ENCODE assay signal across 18 mouse cellular contexts in genomic region chr11:88448571-88448970, GRCm38 (mm10).
DNase-seq lines count a peak whose midpoint lies in the region; ATAC-seq and TF ChIP-seq lines count a peak whose summit lies in the region.
"Had no signal": no experiment of that assay in that cellular context is flagged by ENCODE, and none has a peak within 500 bp of the region (broad histone marks: within the 10 kb centered on the region; RNA-seq: fewer than 3 reads in every experiment).

No protein-coding gene starts in this region.

- WGBS in heart, embryonic 12.5 days: 28% methylated on average over 3 of the region's 3 CpGs
- 75% methylated on average over 3 of the region's 3 CpGs for WGBS in hindbrain, embryonic 12.5 days
- 77% methylated on average over 3 of the region's 3 CpGs for whole genome bisulfite sequencing in hindbrain, embryonic 16.5 days
- WGBS in midbrain, embryonic 13.5 days: 65% methylated on average over 3 of the region's 3 CpGs
- 80% methylated on average over 3 of the region's 3 CpGs for WGBS in midbrain, embryonic 11.5 days
- WGBS in stomach, postnatal 0 days: 48% methylated on average over 3 of the region's 3 CpGs

- DNase-seq in heart, postnatal 14 days: no peak
- no peak for DNase-seq in midbrain, embryonic 11.5 days (ENCODE audit: low spot score, missing footprints)
- DNase-seq in stomach, postnatal 0 days (ENCODE audit: low spot score): peak; percentile 44
- DNase-seq in left cerebral cortex, adult 9 months (ENCODE audit: low spot score in 2 of 2): no peak
- DNase-seq: cerebellum, adult 2 months; cerebellum, postnatal 36 days; gastrocnemius, postnatal 36 days; kidney, adult 2 months; lung, adult 2 months; right cerebral cortex, postnatal 25 days had no signal

- H3K27me3 ChIP-seq in heart, embryonic 12.5 days (replicated peaks): no peaks in the 10 kb centered on the region
- H3K27me3 ChIP-seq in hindbrain, embryonic 12.5 days: no peaks in the 10 kb centered on the region
- H3K27me3 ChIP-seq in hindbrain, embryonic 16.5 days (replicated peaks; ENCODE audit: control insufficient read depth, insufficient read depth, low read length): no peaks in the 10 kb centered on the region
- H3K27me3 ChIP-seq in midbrain, embryonic 13.5 days: no peaks in the 10 kb centered on the region
- H3K27me3 ChIP-seq in midbrain, embryonic 11.5 days (ENCODE audit: control insufficient read depth, insufficient read depth, low read length): no peaks in the 10 kb centered on the region
- no peaks in the 10 kb centered on the region for H3K27me3 ChIP-seq in stomach, postnatal 0 days (ENCODE audit: control insufficient read depth, insufficient read depth, low read length)
- H3K27me3 ChIP-seq: embryonic facial prominence, embryonic 15.5 days; hindbrain, embryonic 15.5 days; liver, embryonic 12.5 days had no signal

- no peak overlapping the region; the same call in 1 of the 2 replicates for H3K4me2 ChIP-seq in heart, embryonic 12.5 days
- H3K4me2 ChIP-seq in hindbrain, embryonic 12.5 days (replicated peaks): no peak overlapping the region
- no peak overlapping the region for H3K4me2 ChIP-seq in hindbrain, embryonic 16.5 days (ENCODE audit: low read length)
- H3K4me2 ChIP-seq in midbrain, embryonic 13.5 days (replicated peaks): no peak overlapping the region
- H3K4me2 ChIP-seq in midbrain, embryonic 11.5 days: no peak overlapping the region
- no peak overlapping the region for H3K4me2 ChIP-seq in stomach, postnatal 0 days (replicated peaks; ENCODE audit: low read depth)
- H3K4me2 ChIP-seq: embryonic facial prominence, embryonic 15.5 days; hindbrain, embryonic 15.5 days; limb, embryonic 12.5 days; liver, embryonic 12.5 days had no signal

- no peak overlapping the region for H3K4me3 ChIP-seq in heart, embryonic 12.5 days
- no peak overlapping the region for H3K4me3 ChIP-seq in hindbrain, embryonic 12.5 days
- no peak overlapping the region for H3K4me3 ChIP-seq in hindbrain, embryonic 16.5 days (ENCODE audit: low read length)
- H3K4me3 ChIP-seq in midbrain, embryonic 13.5 days (replicated peaks): no peak overlapping the region
- no peak overlapping the region for H3K4me3 ChIP-seq in midbrain, embryonic 11.5 days (ENCODE audit: low read depth, low read length)
- H3K4me3 ChIP-seq in stomach, postnatal 0 days (ENCODE audit: low read depth, low read length): no peak overlapping the region
- H3K4me3 ChIP-seq: embryonic facial prominence, embryonic 15.5 days; hindbrain, embryonic 15.5 days; limb, embryonic 12.5 days; liver, embryonic 12.5 days had no signal

- H3K9ac ChIP-seq in heart, embryonic 12.5 days: no peak overlapping the region
- no peak overlapping the region for H3K9ac ChIP-seq in hindbrain, embryonic 12.5 days
- H3K9ac ChIP-seq in hindbrain, embryonic 16.5 days (ENCODE audit: low read depth, low read length): no peak overlapping the region
- H3K9ac ChIP-seq in midbrain, embryonic 13.5 days (replicated peaks): no peak overlapping the region
- H3K9ac ChIP-seq in midbrain, embryonic 11.5 days (ENCODE audit: low read length): no peak overlapping the region
- H3K9ac ChIP-seq in stomach, postnatal 0 days (ENCODE audit: low read length): no peak overlapping the region
- H3K9ac ChIP-seq: embryonic facial prominence, embryonic 15.5 days; hindbrain, embryonic 15.5 days; limb, embryonic 12.5 days; liver, embryonic 12.5 days had no signal

- H3K27ac ChIP-seq in heart, embryonic 12.5 days (ENCODE audit: poor library complexity, severe bottlenecking): peak overlapping the region; percentile 83
- H3K27ac ChIP-seq in hindbrain, embryonic 12.5 days: peak overlapping the region; percentile 85
- no peak overlapping the region for H3K27ac ChIP-seq in hindbrain, embryonic 16.5 days (ENCODE audit: low read depth, low read length)
- H3K27ac ChIP-seq in midbrain, embryonic 13.5 days: peak overlapping the region; percentile 75; the same call in 1 of the 2 replicates
- no peak overlapping the region; the same call in 1 of the 2 replicates for H3K27ac ChIP-seq in midbrain, embryonic 11.5 days (ENCODE audit: low read depth, low read length)
- H3K27ac ChIP-seq in stomach, postnatal 0 days (replicated peaks): no peak overlapping the region
- H3K27ac ChIP-seq: embryonic facial prominence, embryonic 15.5 days; limb, embryonic 12.5 days; liver, embryonic 12.5 days had no signal

- TF ChIP-seq CTCF in stomach, postnatal 0 days (IDR thresholded peaks at IDR 0.05; ENCODE audit: low read depth): no peak

- peaks cover 19% of the 10 kb centered on the region for H3K36me3 ChIP-seq in heart, embryonic 12.5 days
- 0 out of 2 replicates have a peak, but pooled peaks cover 10% of the 10 kb centered on the region for H3K36me3 ChIP-seq in hindbrain, embryonic 12.5 days
- H3K36me3 ChIP-seq in hindbrain, embryonic 16.5 days (ENCODE audit: control insufficient read depth, insufficient read depth, low read length): no peaks in the 10 kb centered on the region
- 0 out of 2 replicates have a peak, but pooled peaks cover 5% of the 10 kb centered on the region for H3K36me3 ChIP-seq in midbrain, embryonic 13.5 days
- no peaks in the 10 kb centered on the region for H3K36me3 ChIP-seq in midbrain, embryonic 11.5 days (ENCODE audit: control insufficient read depth, insufficient read depth, low read length)
- H3K36me3 ChIP-seq in stomach, postnatal 0 days (ENCODE audit: control insufficient read depth, insufficient read depth, low read length): no peaks in the 10 kb centered on the region
- H3K36me3 ChIP-seq: embryonic facial prominence, embryonic 15.5 days; hindbrain, embryonic 15.5 days had no signal

- intact Hi-C loops in heart, postnatal 14 days (cut with DNase I): no loop called here

- H3K9me3 ChIP-seq in heart, embryonic 12.5 days (replicated peaks): no peaks in the 10 kb centered on the region
- H3K9me3 ChIP-seq in hindbrain, embryonic 12.5 days (replicated peaks): no peaks in the 10 kb centered on the region
- H3K9me3 ChIP-seq in hindbrain, embryonic 16.5 days (ENCODE audit: control insufficient read depth, low read length): no peaks in the 10 kb centered on the region
- no peaks in the 10 kb centered on the region for H3K9me3 ChIP-seq in midbrain, embryonic 13.5 days
- H3K9me3 ChIP-seq in midbrain, embryonic 11.5 days (ENCODE audit: control insufficient read depth, low read length): no peaks in the 10 kb centered on the region
- no peaks in the 10 kb centered on the region for H3K9me3 ChIP-seq in stomach, postnatal 0 days (ENCODE audit: control insufficient read depth, low read length)
- H3K9me3 ChIP-seq: embryonic facial prominence, embryonic 15.5 days; hindbrain, embryonic 15.5 days; limb, embryonic 12.5 days; liver, embryonic 12.5 days had no signal

- peaks cover 68% of the 10 kb centered on the region for H3K4me1 ChIP-seq in heart, embryonic 12.5 days (replicated peaks)
- peaks cover 71% of the 10 kb centered on the region for H3K4me1 ChIP-seq in hindbrain, embryonic 12.5 days
- H3K4me1 ChIP-seq in hindbrain, embryonic 16.5 days (ENCODE audit: control insufficient read depth, insufficient read depth, low read depth, low read length): peaks cover 17% of the 10 kb centered on the region
- peaks cover 61% of the 10 kb centered on the region for H3K4me1 ChIP-seq in midbrain, embryonic 13.5 days (replicated peaks)
- H3K4me1 ChIP-seq in midbrain, embryonic 11.5 days (ENCODE audit: control insufficient read depth, insufficient read depth, low read length): peaks cover 13% of the 10 kb centered on the region
- no peaks in the 10 kb centered on the region for H3K4me1 ChIP-seq in stomach, postnatal 0 days (replicated peaks; ENCODE audit: control insufficient read depth, insufficient read depth)
- H3K4me1 ChIP-seq: liver, embryonic 12.5 days had no signal

- no peak for TF ChIP-seq EP300 in stomach, postnatal 0 days (optimal IDR thresholded peaks at IDR 0.05)

- ATAC-seq in heart, embryonic 12.5 days (ENCODE audit: insufficient number of reproducible peaks, low FRiP score): peak; percentile 33; the same call in 1 of the 2 replicates
- no peak for ATAC-seq in hindbrain, embryonic 12.5 days (ENCODE audit: low FRiP score)
- ATAC-seq in hindbrain, embryonic 16.5 days: no peak
- no peak for ATAC-seq in midbrain, embryonic 13.5 days
- no peak for ATAC-seq in midbrain, embryonic 11.5 days (ENCODE audit: low FRiP score)
- peak; percentile 81 for ATAC-seq in stomach, postnatal 0 days (ENCODE audit: low FRiP score, low TSS enrichment)
- ATAC-seq: liver, embryonic 12.5 days had no signal

Comparison
In these comparisons a context has a peak if more than half of its experiments do, and no peak if none do; other contexts are left out.
1. H3K27ac ChIP-seq: peak in heart, embryonic 12.5 days (single experiment), hindbrain, embryonic 12.5 days (single experiment) and midbrain, embryonic 13.5 days (single experiment); none in hindbrain, embryonic 16.5 days (single experiment), midbrain, embryonic 11.5 days (single experiment) and stomach, postnatal 0 days (single experiment).
2. ATAC-seq: peak in heart, embryonic 12.5 days (single experiment) and stomach, postnatal 0 days (single experiment); none in hindbrain, embryonic 12.5 days (single experiment), hindbrain, embryonic 16.5 days (single experiment), midbrain, embryonic 13.5 days (single experiment) and midbrain, embryonic 11.5 days (single experiment).